Mouse (Mus musculus): ENCODE results near the gene Dock10. TPM values are rescaled to one million over a fixed set of nuclear protein-coding genes. Genes with fewer than 3 reads are reported as not detected.

Dock10 gene
- polyA plus RNA-seq, 1 experiment, result 8.5 TPM

DNA sequence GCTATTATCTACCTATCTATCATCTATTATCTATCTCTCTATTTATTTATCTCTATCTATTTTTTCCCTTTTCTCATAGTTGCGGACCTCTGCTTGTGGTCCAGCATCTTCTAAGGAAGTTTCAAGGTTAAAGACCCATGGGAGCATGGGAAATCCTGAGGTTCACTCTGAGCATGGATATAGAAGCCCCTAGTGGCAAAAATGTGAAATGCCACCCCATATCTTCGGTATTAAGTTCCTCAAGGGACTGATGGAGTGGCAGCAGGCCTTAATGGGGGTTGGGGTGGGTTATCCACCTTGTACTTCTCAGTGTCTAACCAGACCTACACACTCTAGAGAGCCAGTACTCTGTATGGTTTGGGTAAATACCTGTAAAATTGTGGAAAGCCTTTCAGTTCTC is 253.6 kb downstream of the Dock10 start:
- Histone ChIP-seq H3K27ac (ENCODE audit: insufficient read depth, low read length) (no peak overlapping the region), H3K4me1 (ENCODE audit: control insufficient read depth, insufficient read depth, low read length) (no peaks in the 10 kb centered on the region), H3K4me3 (ENCODE audit: insufficient read depth, low read length) (no peak overlapping the region)
- TF ChIP-seq CTCF (IDR thresholded peaks at IDR 0.05; ENCODE audit: borderline replicate concordance, insufficient read depth, low read length), result no peak
- no peak for TF ChIP-seq POLR2A (IDR thresholded peaks at IDR 0.05; ENCODE audit: low read depth, low read length)

- Histone ChIP-seq H3K4me3 (ENCODE audit: insufficient read depth, low read length) (no peak overlapping the region), H3K27ac (ENCODE audit: insufficient read depth, low read length) (no peak overlapping the region), H3K4me1 (ENCODE audit: control insufficient read depth, insufficient read depth, low read length) (no peaks in the 10 kb centered on the region)
- TF ChIP-seq CTCF (IDR thresholded peaks at IDR 0.05; ENCODE audit: borderline replicate concordance, insufficient read depth, low read length), result no peak
- no peak for TF ChIP-seq POLR2A (IDR thresholded peaks at IDR 0.05; ENCODE audit: low read depth, low read length)
These were observed 254.2 kb downstream of the Dock10 start for GRCm38 (mm10) chr1:80504081-80504480.

DNA sequence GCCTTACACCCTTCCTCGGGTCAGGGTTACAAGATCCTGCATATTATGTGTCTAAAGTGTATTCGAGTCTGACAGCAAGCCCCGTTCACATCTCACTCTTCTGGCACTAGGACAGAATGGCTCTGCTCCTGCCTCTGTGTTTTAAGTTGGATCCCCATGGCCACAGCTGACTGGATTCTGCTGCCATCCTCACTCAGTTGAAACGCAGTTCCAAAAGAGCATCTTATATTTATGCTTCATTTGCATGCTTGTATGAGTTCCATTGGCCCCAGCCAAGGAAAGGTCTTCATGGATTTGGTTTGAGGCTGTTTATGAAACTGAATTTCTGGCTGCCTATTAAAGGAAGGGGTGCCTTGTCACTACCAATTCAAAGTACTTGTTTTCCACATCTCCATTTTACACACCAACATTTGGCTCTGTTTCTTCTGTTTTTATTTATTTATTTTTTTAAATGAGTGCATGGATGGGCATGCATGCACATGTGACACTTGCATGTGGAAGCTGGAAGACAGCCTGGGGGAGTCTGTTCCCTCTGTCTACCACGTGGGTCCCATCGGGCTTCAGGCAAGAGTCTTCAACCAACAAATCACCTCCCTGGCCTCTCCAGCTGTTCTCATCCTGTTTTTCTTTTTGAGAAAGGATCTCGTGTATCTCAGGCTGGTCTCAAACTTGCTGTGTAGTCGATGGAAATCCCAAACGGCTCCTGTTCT is 255.7 kb downstream of the Dock10 start:
- no peaks in the 10 kb centered on the region for H3K4me1 ChIP-seq (ENCODE audit: control insufficient read depth, insufficient read depth, low read length)

GRCm38 (mm10) chr1:80499264-80499663 is 259.1 kb downstream of the Dock10 start:
- no peak overlapping the region for H3K4me3 ChIP-seq (ENCODE audit: insufficient read depth, low read length)
- H3K4me1 ChIP-seq (ENCODE audit: control insufficient read depth, insufficient read depth, low read length), result no peaks in the 10 kb centered on the region
- TF ChIP-seq POLR2A (IDR thresholded peaks at IDR 0.05; ENCODE audit: low read depth, low read length) (no peak), CTCF (IDR thresholded peaks at IDR 0.05; ENCODE audit: borderline replicate concordance, insufficient read depth, low read length) (no peak)
- no peak overlapping the region for H3K27ac ChIP-seq (ENCODE audit: insufficient read depth, low read length)

More for the DNA sequence above, 255.7 kb downstream of the Dock10 start:
- TF ChIP-seq CTCF (IDR thresholded peaks at IDR 0.05; ENCODE audit: borderline replicate concordance, insufficient read depth, low read length) (no peak), POLR2A (IDR thresholded peaks at IDR 0.05; ENCODE audit: low read depth, low read length) (no peak)
- Histone ChIP-seq H3K27ac (ENCODE audit: insufficient read depth, low read length) (no peak overlapping the region), H3K4me3 (ENCODE audit: insufficient read depth, low read length) (no peak overlapping the region)

DNA sequence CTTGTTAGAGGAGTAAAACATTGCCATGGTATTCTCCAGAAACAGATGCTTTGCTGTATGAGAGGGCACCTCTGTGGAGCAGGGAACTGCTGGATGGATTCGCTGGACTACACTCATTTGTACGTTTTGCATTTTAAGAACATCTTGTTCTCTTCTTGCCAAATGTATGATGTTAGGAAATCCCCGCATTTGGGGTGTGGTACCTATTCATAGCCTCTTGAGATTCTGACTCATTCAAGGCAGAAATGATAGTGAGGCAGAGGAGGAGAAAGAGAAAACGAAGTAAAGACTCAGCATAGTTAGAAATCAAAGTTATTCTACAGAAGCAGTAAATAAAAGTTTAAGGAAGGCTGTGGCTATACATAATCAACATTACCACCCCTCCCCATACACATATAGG is 262.0 kb downstream of the Dock10 start:
- no peaks in the 10 kb centered on the region for H3K4me1 ChIP-seq (ENCODE audit: control insufficient read depth, insufficient read depth, low read length)
- TF ChIP-seq CTCF (IDR thresholded peaks at IDR 0.05; ENCODE audit: borderline replicate concordance, insufficient read depth, low read length) (no peak), POLR2A (IDR thresholded peaks at IDR 0.05; ENCODE audit: low read depth, low read length) (no peak)
- no peak overlapping the region for H3K4me3 ChIP-seq (ENCODE audit: insufficient read depth, low read length)
- no peak overlapping the region for H3K27ac ChIP-seq (ENCODE audit: insufficient read depth, low read length)

DNA sequence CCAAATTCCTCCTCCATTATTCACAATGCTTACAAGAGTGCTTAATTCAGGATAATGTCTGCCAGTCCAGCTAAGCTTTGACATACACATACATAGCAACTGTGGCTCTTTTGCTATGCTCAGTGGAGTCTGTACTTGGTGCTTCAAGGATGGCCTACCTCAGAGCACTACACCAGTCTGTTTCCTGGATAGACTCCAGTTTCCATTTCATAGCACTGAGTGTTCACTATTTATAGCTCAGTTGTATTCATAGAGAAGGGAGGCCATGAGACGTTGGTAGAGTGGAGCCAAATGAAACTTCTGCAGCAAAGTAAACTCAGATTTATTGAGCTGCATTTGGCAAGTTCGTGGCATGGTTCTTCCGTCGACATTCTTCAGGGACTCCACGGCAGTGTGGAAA is 274.9 kb downstream of the Dock10 start:
- H3K4me3 ChIP-seq (ENCODE audit: insufficient read depth, low read length), result no peak overlapping the region
- H3K27ac ChIP-seq (ENCODE audit: insufficient read depth, low read length), result no peak overlapping the region
- no peak for TF ChIP-seq POLR2A (IDR thresholded peaks at IDR 0.05; ENCODE audit: low read depth, low read length)
- no peak for TF ChIP-seq CTCF (IDR thresholded peaks at IDR 0.05; ENCODE audit: borderline replicate concordance, insufficient read depth, low read length)
- peaks cover 2% of the 10 kb centered on the region; the same call in 1 of the 2 replicates for H3K4me1 ChIP-seq (ENCODE audit: control insufficient read depth, insufficient read depth, low read length)

DNA sequence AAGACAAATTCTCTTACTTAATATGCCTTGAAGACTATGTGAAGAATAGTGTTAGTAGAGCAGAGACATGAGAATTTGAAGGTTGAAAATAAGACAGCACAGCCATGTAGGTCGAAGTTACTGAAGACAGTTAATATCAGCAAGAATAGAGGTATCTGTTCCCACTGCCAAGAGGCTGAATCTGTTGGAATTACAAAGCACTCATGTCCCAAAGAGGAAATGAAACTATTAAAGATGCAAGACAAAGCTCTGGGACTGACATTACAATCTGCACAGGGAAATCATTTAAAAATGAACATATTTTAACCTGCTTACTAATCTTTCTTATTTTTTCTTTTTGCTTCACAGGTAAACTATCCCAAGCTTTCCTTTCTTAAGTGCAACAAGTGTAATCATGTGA is 283.4 kb downstream of the Dock10 start:
- no peak for TF ChIP-seq POLR2A (IDR thresholded peaks at IDR 0.05; ENCODE audit: low read depth, low read length)
- no peak for TF ChIP-seq CTCF (IDR thresholded peaks at IDR 0.05; ENCODE audit: borderline replicate concordance, insufficient read depth, low read length)
- no peak overlapping the region for H3K4me3 ChIP-seq (ENCODE audit: insufficient read depth, low read length)
- H3K27ac ChIP-seq (ENCODE audit: insufficient read depth, low read length), result no peak overlapping the region
- no peaks in the 10 kb centered on the region for H3K4me1 ChIP-seq (ENCODE audit: control insufficient read depth, insufficient read depth, low read length)

GRCm38 (mm10) chr1:80472395-80472794 is 285.9 kb downstream of the Dock10 start:
- H3K4me3 ChIP-seq (ENCODE audit: insufficient read depth, low read length), result no peak overlapping the region
- no peak overlapping the region for H3K27ac ChIP-seq (ENCODE audit: insufficient read depth, low read length)
- no peaks in the 10 kb centered on the region for H3K4me1 ChIP-seq (ENCODE audit: control insufficient read depth, insufficient read depth, low read length)
- TF ChIP-seq POLR2A (IDR thresholded peaks at IDR 0.05; ENCODE audit: low read depth, low read length) (no peak), CTCF (IDR thresholded peaks at IDR 0.05; ENCODE audit: borderline replicate concordance, insufficient read depth, low read length) (no peak)

GRCm38 (mm10) chr1:80461348-80461747 is 297.0 kb downstream of the Dock10 start, which contains the start of gene Gm45261:
Gene Gm45261 (minus strand): TSS chr1:80461448.
- Histone ChIP-seq H3K4me3 (ENCODE audit: insufficient read depth, low read length) (no peak within 1 kb of the TSS), H3K4me1 (ENCODE audit: control insufficient read depth, insufficient read depth, low read length) (no peaks in the 10 kb centered on the region), H3K27ac (ENCODE audit: insufficient read depth, low read length) (no peak within 1 kb of the TSS)
- TF ChIP-seq CTCF (IDR thresholded peaks at IDR 0.05; ENCODE audit: borderline replicate concordance, insufficient read depth, low read length), result no peak
- no peak for TF ChIP-seq POLR2A (IDR thresholded peaks at IDR 0.05; ENCODE audit: low read depth, low read length)

GRCm38 (mm10) chr1:80459923-80460322 is 298.4 kb downstream of the Dock10 start:
- Histone ChIP-seq H3K4me3 (ENCODE audit: insufficient read depth, low read length) (no peak overlapping the region), H3K27ac (ENCODE audit: insufficient read depth, low read length) (no peak overlapping the region), H3K4me1 (ENCODE audit: control insufficient read depth, insufficient read depth, low read length) (no peaks in the 10 kb centered on the region)
- TF ChIP-seq POLR2A (IDR thresholded peaks at IDR 0.05; ENCODE audit: low read depth, low read length) (no peak), CTCF (IDR thresholded peaks at IDR 0.05; ENCODE audit: borderline replicate concordance, insufficient read depth, low read length) (no peak)

Measured in embryonic fibroblast, embryonic 13.5 days (primary cell).